Mouse (Mus musculus) limb, embryonic 11.5 days (tissue): ENCODE data around the gene C1qtnf4. TPM values are rescaled to one million over a fixed set of nuclear protein-coding genes. Genes with fewer than 3 reads are reported as not detected.

Experiments
- ATAC-seq: fragments of 200-750 bp; cut with Nextera tagmentation; 2 replicates; pipeline ENCODE4 v1.8.0; 2017; ENCODE audit warnings: low read depth; ENCODE audit not compliant: insufficient number of reproducible peaks, low FRiP score, low TSS enrichment
- DNase-seq: peaks from one replicate; pipeline ENCODE4 v3.0.0-alpha.2; 2015; ENCODE audit warnings: low spot score
- H3K27ac ChIP-seq: fragments of 300-500 bp; sonication (generic); replicated peaks from 2 replicates; pipeline ENCODE4 v1.5.1; 2014; ENCODE audit warnings: low read depth, mild to moderate bottlenecking, low read length
- H3K27me3 ChIP-seq: fragments of 300-500 bp; sonication (generic); 2 replicates; pipeline ENCODE4 v1.6.1; 2014; ENCODE audit warnings: mild to moderate bottlenecking, low read length, mixed read lengths; ENCODE audit not compliant: control insufficient read depth, insufficient read depth
- H3K36me3 ChIP-seq: fragments of 300-500 bp; sonication (generic); 2 replicates; pipeline ENCODE4 v1.6.1; 2014; ENCODE audit warnings: mild to moderate bottlenecking, low read length, moderate library complexity, mixed read lengths; ENCODE audit not compliant: control insufficient read depth, insufficient read depth
- H3K4me1 ChIP-seq: fragments of 300-500 bp; sonication (generic); 2 replicates; pipeline ENCODE4 v1.6.1; 2014; ENCODE audit warnings: low read length, mixed read lengths; ENCODE audit not compliant: control insufficient read depth, insufficient read depth
- H3K4me2 ChIP-seq: fragments of 300-500 bp; sonication (generic); 2 replicates; pipeline ENCODE4 v1.6.1; 2014; ENCODE audit warnings: low read depth, mild to moderate bottlenecking, moderate library complexity; ENCODE audit not compliant: severe bottlenecking
- H3K4me3 ChIP-seq: fragments of 300-500 bp; sonication (generic); 2 replicates; pipeline ENCODE4 v1.5.1; 2014; ENCODE audit warnings: low read depth, low read length
- H3K9ac ChIP-seq: fragments of 300-500 bp; sonication (generic); 2 replicates; pipeline ENCODE4 v1.6.1; 2014; ENCODE audit warnings: mild to moderate bottlenecking, low read length
- H3K9me3 ChIP-seq: fragments of 300-500 bp; sonication (generic); 2 replicates; pipeline ENCODE4 v1.6.1; 2016; ENCODE audit warnings: low read length; ENCODE audit not compliant: control insufficient read depth
- WGBS: fragments of 180-500 bp; shearing (Covaris S2); extraction: QIAGEN DNeasy Blood & Tissue Kit; methylation state at CpG from one replicate; pipeline ENCODE4 v1.1.7; 2014; 5-methylcytosine and 5-hydroxymethylcytosine counted together
- polyA plus RNA-seq: library from polyadenylated mRNA; unstranded; fragments of >200 nt; fragmentation: Nextera tagmentation; extraction: Ambion mirVana; gene quantifications from 2 replicates; pipeline ENCODE4 v1.2.1, GENCODE M21; 2014

C1qtnf4 gene
- 9.2 and 10.2 TPM in 2 replicates for polyA plus RNA-seq

- peak; percentile 69 for DNase-seq
- no peaks in the 10 kb centered on the region for H3K9me3 ChIP-seq
- H3K27ac ChIP-seq: no peak within 1 kb of the TSS
- peak within 1 kb of the TSS; percentile 63 for H3K9ac ChIP-seq
- H3K4me2 ChIP-seq: peak within 1 kb of the TSS; percentile 95
- H3K36me3 ChIP-seq: no peaks in the 10 kb centered on the region
- peaks cover 3% of the 10 kb centered on the region for H3K4me1 ChIP-seq
- H3K27me3 ChIP-seq: peaks cover 52% of the 10 kb centered on the region
- ATAC-seq: peak; percentile 44; the same call in 1 of the 2 replicates
- WGBS: 2% methylated on average over 45 of the region's 45 CpGs
- H3K4me3 ChIP-seq: peak within 1 kb of the TSS; percentile 55
Observed at GRCm38 (mm10) chr2:90885218-90886041, at the start of gene C1qtnf4. Gene C1qtnf4 (plus strand): TSS chr2:90885860.

GRCm38 (mm10) chr2:90838621-90839020, 47.0 kb upstream of the C1qtnf4 start:
- 84% methylated on average over 2 of the region's 2 CpGs for WGBS
- H3K36me3 ChIP-seq: no peaks in the 10 kb centered on the region

DNA sequence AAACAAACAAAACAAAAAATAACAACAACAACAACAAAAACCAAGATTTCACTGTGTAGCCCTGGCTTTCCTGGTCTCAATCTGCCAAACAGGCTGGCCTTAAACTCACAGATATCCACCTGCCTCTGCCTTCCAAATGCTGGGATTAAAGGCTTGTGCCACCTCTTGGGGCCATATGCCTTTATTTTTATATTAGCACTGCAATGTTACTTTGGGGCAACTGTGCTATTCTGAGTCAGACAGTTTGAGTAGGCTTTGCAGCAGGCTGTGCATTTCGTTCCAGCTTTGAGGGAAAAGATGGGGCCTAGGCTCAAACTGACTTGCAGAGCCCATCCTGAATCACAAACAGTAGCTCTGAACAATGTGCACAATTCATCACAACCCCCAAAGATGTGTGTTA, 42.0 kb upstream of the C1qtnf4 start:
- ATAC-seq: no peak
- H3K4me1 ChIP-seq: no peaks in the 10 kb centered on the region

More at GRCm38 (mm10) chr2:90838621-90839020, 47.0 kb upstream of the C1qtnf4 start:
- Histone ChIP-seq H3K4me1 (no peaks in the 10 kb centered on the region), H3K9me3 (no peaks in the 10 kb centered on the region), H3K27me3 (no peaks in the 10 kb centered on the region), H3K27ac (no peak overlapping the region), H3K4me2 (no peak overlapping the region), H3K4me3 (no peak overlapping the region), H3K9ac (no peak overlapping the region)
- ATAC-seq (no peak), DNase-seq (no peak)

GRCm38 (mm10) chr2:90844262-90844661, 41.4 kb upstream of the C1qtnf4 start:
- no peak overlapping the region for H3K4me3 ChIP-seq
- WGBS: 77% methylated on average over 5 of the region's 5 CpGs
- no peak overlapping the region for H3K4me2 ChIP-seq
- no peak overlapping the region for H3K27ac ChIP-seq
- H3K9me3 ChIP-seq: no peaks in the 10 kb centered on the region
- H3K27me3 ChIP-seq: no peaks in the 10 kb centered on the region
- no peak overlapping the region for H3K9ac ChIP-seq
- no peaks in the 10 kb centered on the region for H3K4me1 ChIP-seq
- DNase-seq: no peak
- H3K36me3 ChIP-seq: no peaks in the 10 kb centered on the region
- ATAC-seq: no peak

More for the DNA sequence above, 42.0 kb upstream of the C1qtnf4 start:
- Histone ChIP-seq H3K9ac (no peak overlapping the region), H3K27me3 (no peaks in the 10 kb centered on the region), H3K27ac (no peak overlapping the region), H3K4me3 (no peak overlapping the region), H3K36me3 (no peaks in the 10 kb centered on the region), H3K9me3 (no peaks in the 10 kb centered on the region), H3K4me2 (no peak overlapping the region)
- WGBS: 68% methylated on average over 1 of the region's 1 CpGs
- no peak for DNase-seq

DNA sequence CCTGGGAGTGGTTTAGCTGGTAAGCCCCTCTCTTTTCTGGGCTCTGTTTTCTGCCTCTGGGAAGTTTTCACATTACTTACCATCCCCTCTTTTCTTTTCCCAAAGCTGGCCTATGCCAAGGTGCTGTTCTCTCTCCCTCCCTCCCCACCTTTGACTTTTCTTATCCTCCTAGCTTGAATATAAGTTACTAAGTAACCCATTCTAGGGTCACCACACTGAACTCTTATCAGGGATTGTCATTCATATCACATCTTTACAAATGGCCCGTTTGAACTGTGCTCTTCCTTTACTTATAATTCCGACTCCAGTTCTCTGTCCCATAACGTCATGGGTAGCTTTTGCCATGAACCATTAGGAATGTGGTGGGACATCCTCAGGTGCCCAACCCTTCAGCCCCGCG, 40.4 kb upstream of the C1qtnf4 start:
- WGBS: 87% methylated on average over 5 of the region's 5 CpGs

DNA sequence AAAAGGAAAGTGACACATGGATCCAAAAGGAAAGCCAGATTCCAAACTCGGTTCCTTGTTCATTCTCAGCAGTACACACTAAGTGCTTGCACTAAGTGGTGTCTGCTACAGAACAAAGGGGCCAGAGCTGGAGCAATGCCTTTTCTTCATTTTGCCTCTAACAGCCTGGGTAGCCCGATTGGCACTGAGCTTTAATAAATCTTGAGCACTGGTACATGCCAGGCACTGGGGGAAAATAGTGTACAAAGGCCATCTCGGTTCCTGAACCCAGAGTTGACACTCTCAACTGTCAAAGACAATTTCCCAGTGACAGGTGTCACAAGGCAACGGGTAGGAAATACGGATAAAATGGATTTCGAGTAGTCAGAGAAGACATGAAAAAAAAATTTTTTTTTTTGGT, 39.5 kb upstream of the C1qtnf4 start:
- 49% methylated on average over 6 of the region's 6 CpGs for WGBS
- Histone ChIP-seq H3K27ac (no peak overlapping the region), H3K27me3 (no peaks in the 10 kb centered on the region), H3K4me2 (peak overlapping the region; percentile 56), H3K4me1 (no peaks in the 10 kb centered on the region), H3K4me3 (no peak overlapping the region), H3K36me3 (peaks cover 2% of the 10 kb centered on the region; the same call in 1 of the 2 replicates), H3K9me3 (no peaks in the 10 kb centered on the region), H3K9ac (no peak overlapping the region)
- DNase-seq (no peak), ATAC-seq (no peak)

More for the DNA sequence above, 40.4 kb upstream of the C1qtnf4 start:
- DNase-seq (no peak), ATAC-seq (no peak)
- Histone ChIP-seq H3K27ac (no peak overlapping the region), H3K27me3 (no peaks in the 10 kb centered on the region), H3K9me3 (no peaks in the 10 kb centered on the region), H3K4me2 (no peak overlapping the region), H3K4me1 (no peaks in the 10 kb centered on the region), H3K9ac (no peak overlapping the region), H3K36me3 (no peaks in the 10 kb centered on the region), H3K4me3 (no peak overlapping the region)

GRCm38 (mm10) chr2:90846597-90846954, 39.1 kb upstream of the C1qtnf4 start:
- no peak for DNase-seq
- peak; percentile 63 for ATAC-seq
- H3K36me3 ChIP-seq: peaks cover 2% of the 10 kb centered on the region; the same call in 1 of the 2 replicates
- H3K27me3 ChIP-seq: no peaks in the 10 kb centered on the region
- 4% methylated on average over 8 of the region's 8 CpGs for WGBS
- peak overlapping the region; percentile 47; the same call in 1 of the 2 replicates for H3K9ac ChIP-seq
- 0 out of 2 replicates have a peak overlapping the region, but pooled peaks have one; percentile 36 for H3K27ac ChIP-seq
- H3K4me1 ChIP-seq: no peaks in the 10 kb centered on the region
- H3K4me2 ChIP-seq: peak overlapping the region; percentile 56
- peak overlapping the region; percentile 86 for H3K4me3 ChIP-seq
- H3K9me3 ChIP-seq: no peaks in the 10 kb centered on the region

- H3K9me3 ChIP-seq: no peaks in the 10 kb centered on the region
- H3K27ac ChIP-seq: peak within 1 kb of the TSS; percentile 36; the same call in 1 of the 2 replicates
- DNase-seq: peak; percentile 97
- peak within 1 kb of the TSS; percentile 57 for H3K4me2 ChIP-seq
- H3K9ac ChIP-seq: peak within 1 kb of the TSS; percentile 81
- no peaks in the 10 kb centered on the region for H3K4me1 ChIP-seq
- peaks cover 2% of the 10 kb centered on the region; the same call in 1 of the 2 replicates for H3K36me3 ChIP-seq
- peak within 1 kb of the TSS; percentile 86 for H3K4me3 ChIP-seq
- peak; percentile 96 for ATAC-seq
- H3K27me3 ChIP-seq: no peaks in the 10 kb centered on the region
- under 1% methylated on average over 61 of the region's 67 CpGs for WGBS
Observed at GRCm38 (mm10) chr2:90846955-90847680, 38.5 kb upstream of the C1qtnf4 start, which contains the start of gene Mtch2. Gene Mtch2 (plus strand): TSS chr2:90847155.
